Mouse (Mus musculus): ENCODE results near the gene Hnf1b. TPM values are rescaled to one million over a fixed set of nuclear protein-coding genes. Genes with fewer than 3 reads are reported as not detected.

Hnf1b gene
- 1 to 10 TPM; 1.5 to 2.7 TPM for total RNA-seq (2021)
- long read RNA-seq, experiment 1, partial matches to known transcripts = 1 of 3 reads
- long read RNA-seq, experiment 1, other reads (novel, unspliced or antisense) = 2 of 3 reads
- long read RNA-seq, experiment 2, partial matches to known transcripts = 0 of 2 reads
- long read RNA-seq, experiment 2, other reads (novel, unspliced or antisense) = 1 of 2 reads

DNA sequence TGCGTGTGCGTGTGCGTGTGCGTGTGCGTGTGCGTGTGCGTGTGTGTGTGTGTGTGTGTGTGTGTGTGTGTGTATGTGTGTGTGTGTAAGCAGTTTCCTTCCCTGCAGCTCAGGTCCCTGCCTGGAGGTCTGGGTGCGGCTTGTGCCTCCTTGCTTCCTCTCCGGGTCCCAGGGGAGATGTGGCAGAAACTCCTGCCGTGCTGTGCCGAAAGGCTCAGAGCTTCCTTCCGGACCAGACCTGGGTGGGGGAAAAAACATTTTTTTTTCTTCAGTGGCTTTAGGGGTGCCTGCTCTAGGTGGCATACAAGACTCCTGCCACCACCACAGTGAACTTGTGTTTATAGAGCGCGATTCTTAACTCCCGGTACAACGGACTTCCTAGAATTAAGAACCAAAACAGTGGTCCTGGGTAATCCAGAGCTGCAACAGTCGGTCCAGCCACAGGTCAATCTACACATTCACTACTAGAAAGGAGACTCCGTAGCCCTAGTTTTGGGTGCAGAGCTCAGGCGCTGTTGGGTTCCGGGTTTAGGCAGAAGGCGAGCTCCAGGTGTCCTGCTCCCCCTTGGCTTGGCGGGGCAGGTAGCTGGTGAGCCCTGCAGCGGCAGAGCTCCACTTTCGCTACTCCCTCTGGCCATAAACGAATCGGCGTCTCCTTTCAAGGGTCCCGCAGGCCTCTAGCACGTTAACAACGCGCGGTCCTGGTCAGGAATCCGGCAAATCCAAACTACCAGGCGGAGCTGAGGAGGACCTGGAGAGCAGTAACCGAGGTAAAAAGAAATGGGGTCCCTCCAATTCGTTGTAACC, at the start of gene Hnf1b:
Hnf1b (plus strand) TSS at position 535 of the 807 bp plus-strand sequence.
- peak; percentile 11 for DNase-seq

DNA sequence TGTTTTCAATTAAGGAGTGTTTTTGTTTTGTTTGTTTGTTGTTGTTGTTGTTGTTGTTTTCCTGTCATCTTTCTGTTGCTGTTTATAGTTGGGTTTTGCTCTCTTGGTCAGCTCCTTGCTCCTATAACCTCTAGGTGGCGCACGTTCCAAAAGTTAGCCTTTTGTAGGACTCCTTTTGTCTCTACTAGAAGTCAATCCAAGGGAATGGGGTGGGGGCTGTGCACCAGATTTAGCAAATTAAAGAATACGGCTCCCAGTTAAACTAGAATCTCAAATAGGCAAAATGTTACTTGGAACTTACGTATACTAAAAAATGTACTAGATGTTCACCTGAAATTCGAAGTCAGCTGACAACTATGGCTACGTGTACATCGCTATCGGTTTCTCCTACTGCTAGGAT, 47.7 kb upstream of the Hnf1b start:
- DNase-seq = peak; percentile 44

- DNase-seq = no peak
These were observed 47.3 kb upstream of the Hnf1b start for GRCm38 (mm10) chr11:83802581-83802980.

DNA sequence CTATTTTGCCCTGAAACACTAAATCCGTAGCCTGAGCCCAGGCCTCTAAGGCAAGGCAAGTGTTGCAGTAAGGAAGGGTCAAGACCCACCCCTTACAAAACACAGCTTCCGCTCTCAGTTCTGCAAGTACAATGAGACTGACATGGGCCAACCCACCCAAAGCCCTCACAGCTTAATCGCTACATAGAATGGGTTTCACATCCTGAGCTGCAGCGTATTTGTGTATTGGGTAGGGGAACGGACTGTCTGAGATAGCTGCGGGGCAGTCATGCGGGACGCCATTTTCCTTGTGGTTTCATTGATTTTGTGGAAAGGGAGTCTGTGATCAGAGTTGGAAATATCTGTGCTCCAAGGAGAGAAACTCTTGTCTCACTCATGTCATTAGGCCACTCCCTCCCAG, 39.4 kb upstream of the Hnf1b start:
- DNase-seq = no peak

GRCm38 (mm10) chr11:83815191-83815590, 34.7 kb upstream of the Hnf1b start:
- DNase-seq = no peak

- DNase-seq = peak; percentile 74
These were observed 34.2 kb upstream of the Hnf1b start for GRCm38 (mm10) chr11:83815628-83816027.

GRCm38 (mm10) chr11:83817048-83817447, 32.8 kb upstream of the Hnf1b start:
- no peak for DNase-seq

DNA sequence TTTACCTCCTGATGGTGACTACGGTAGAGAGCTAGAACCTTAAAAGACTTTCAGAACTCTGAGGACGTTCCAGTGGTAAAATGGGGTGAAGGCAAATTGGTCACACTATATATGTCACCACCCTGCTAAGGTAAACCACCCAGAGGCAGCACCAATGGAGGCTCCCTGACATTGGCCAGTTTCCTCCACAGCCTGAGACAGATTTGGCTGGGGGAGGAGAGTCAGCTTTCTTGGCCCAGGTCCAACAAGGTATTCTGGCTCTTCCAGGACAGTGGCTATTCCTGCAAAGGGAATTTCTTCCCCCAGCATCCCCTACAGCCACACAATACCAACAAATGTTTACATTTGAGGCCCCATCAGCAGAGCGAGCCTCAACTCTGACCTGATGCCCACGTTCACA, 31.9 kb upstream of the Hnf1b start:
- DNase-seq = no peak

DNA sequence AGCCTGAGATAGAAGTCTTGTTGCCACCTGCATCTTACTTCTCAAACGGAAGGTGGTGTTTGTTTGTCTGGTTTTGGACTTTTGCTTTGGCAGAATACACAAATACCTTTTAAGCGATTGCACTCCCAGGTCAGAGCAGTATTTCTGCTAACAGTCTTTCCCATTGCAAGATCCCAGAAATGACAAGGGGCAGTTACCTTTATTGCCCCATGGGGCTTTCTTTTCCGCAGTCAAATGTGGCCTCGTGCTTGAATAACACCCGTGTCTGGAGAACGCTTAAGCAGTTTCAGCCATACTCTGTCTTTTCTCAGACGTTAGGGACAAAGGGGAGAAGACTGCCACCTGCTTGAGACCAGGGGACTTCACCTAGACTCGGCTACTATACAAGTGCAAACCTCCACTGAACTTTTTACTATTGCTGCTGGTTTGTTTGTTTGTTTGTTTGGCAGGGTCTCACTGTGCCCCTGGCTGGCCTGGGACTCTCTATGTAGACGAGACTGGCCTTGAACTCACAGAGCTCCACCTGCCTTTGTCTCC, 31.2 kb upstream of the Hnf1b start:
- no peak for DNase-seq

DNA sequence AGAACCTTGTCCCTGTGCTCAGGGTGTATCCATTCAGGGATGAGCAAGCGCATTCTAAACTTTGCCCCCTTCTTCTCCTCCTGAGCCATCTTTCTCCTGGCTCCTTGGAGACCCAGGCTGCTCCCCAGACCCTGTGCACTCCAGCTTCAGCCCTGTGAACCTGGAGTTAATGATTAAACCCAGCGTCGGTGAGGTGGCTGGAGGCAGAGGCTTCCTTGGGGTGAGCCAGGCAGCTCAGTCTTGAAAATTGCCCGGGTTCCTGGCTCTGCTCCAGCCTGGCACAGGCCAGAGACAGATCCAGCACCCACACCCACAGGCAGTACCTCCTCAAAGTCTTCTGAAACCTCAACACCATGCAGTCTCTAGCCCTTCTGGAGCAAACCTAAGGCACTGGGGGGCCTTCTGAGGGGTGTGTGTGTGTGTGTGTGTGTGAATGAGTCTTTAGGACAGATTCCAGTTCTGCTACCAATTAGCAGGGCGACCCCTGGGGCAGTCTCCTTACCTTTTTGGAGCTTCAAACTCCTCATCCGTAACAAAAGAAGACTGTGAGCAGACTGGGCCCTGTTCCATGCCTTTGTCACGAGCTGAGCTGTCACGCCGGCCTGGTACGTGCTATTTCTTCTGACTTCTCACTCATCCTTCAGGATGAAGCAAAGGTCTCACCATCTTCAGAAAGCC, 29.9 kb upstream of the Hnf1b start:
- peak; percentile 15 for DNase-seq

- no peak for DNase-seq
These were observed 23.7 kb upstream of the Hnf1b start for GRCm38 (mm10) chr11:83826142-83826541.

DNA sequence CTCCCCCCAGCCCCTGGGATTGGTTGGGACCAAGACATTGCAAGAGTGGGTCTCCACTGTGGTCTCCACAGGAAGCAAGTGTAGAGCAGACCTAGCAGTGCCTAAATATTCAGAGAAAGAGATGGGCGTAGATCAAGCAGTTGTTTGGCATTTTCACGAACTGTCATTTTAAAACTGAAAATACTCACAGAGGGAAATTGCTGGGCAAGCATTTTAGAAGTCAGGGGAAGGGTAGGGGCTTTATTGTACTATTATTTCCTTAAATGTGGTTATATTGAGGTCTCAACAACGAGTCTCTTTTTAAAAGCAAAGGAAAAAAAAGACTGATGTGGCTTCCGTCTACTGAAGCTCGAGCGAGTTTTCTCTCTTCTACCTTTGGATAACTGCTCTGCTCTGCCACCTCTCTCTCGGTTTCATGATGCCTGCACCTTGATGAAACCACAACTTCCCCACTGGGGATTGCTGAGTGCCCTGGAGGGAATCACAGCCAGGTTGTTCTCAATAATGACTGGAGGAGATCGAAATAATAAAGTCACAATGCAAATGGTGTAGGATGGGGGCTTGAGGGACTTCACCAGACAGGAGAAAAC, 21.2 kb upstream of the Hnf1b start:
- no peak for DNase-seq

- DNase-seq = peak; percentile 62
These were observed 17.5 kb upstream of the Hnf1b start for GRCm38 (mm10) chr11:83832389-83832788.

DNA sequence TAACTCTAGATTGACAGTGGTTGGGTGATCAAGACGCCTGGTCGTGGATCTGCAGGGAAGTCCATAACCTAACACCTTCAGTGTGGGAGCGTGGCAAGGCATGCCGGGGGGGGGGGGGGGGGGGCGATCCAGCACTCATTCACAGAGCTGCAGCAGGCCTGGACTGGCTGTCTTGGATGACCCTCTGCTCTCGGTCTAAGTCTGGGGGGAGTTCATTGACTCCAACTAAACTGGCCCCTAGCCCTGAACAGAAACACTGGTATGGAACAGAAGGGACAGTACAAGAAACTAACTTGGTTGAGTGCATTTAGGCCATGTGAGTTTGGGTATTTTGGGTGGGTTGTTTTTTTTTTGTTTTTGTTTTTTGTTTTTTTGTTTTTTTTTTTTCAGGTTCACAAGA, 16.3 kb upstream of the Hnf1b start:
- DNase-seq = no peak

- peak; percentile 11 for DNase-seq
These were observed 15.8 kb upstream of the Hnf1b start for GRCm38 (mm10) chr11:83833959-83834496.

GRCm38 (mm10) chr11:83839451-83839850, 10.4 kb upstream of the Hnf1b start:
- no peak for DNase-seq

DNA sequence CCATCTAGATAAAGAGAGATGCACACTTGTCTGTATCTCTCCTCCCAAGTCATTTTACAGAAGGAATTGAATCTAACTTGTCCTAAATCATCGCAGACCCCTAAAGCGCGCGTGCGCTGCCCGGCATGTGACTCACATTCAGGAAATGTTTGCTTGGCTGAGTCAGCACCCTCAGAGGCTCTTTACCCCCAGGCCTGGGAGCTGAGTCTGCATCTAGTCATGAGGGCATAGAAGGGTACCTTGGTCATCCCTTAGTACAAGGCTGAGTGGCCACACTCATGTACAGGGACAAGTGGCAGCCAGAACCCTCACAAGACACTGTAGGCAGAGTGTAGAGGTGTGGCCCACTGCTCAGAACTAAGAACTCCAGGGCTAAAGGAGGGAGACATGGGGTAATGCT, 6.3 kb upstream of the Hnf1b start:
- no peak for DNase-seq

GRCm38 (mm10) chr11:83850586-83851272, 866 bp downstream of the Hnf1b start:
- DNase-seq = no peak

DNA sequence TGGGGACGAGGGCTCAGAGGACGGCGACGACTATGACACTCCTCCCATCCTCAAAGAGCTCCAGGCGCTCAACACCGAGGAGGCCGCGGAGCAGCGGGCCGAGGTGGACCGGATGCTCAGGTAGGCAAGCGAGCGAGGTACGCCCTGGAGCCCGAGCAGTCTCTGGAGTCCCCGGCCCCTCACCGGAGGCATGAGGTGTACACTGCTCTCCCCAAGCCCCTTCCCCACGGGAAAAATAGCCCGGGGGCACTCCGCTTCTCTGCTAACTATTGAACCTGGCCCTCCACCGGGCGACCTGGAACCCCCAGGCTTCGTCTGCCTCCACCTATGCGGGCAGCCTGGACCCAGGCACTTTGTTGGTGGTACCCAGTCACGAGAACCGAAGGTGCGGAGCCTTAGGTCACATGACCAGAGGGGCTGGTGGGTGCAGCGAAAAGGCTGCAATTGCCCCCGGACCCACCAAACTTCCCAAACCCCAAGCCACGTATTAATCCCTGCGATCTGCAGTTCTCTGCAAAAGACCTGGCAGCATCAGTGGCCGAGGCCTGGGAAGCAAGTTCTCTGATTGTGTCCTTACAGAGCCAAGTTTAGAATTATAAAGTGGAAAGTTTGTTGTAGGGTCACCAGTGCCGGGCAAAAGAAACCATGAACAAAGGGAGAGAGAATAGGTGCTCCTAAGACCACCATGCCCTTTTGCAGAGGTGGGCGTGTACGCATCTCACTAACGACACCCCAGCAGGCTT, 1.6 kb downstream of the Hnf1b start:
- DNase-seq = peak; percentile 6

GRCm38 (mm10) chr11:83852016-83852355, 2.1 kb downstream of the Hnf1b start:
- DNase-seq = peak; percentile 19
